Mouse (Mus musculus) frontal cortex, postnatal 25 days (tissue): ENCODE data around the gene Erc2.

Experiments
- DNase-seq, 2 experiments: peaks; one replicate each; pipeline ENCODE4 v3.0.0; 2022; ENCODE audit warnings: low spot score in 2 of 2

Erc2 gene

GRCm38 (mm10) chr14:28441240-28441967, 819.2 kb downstream of the Erc2 start:
- DNase-seq = no peak

- DNase-seq = no peak
Observed at GRCm38 (mm10) chr14:28443254-28443944, 821.2 kb downstream of the Erc2 start.

DNA sequence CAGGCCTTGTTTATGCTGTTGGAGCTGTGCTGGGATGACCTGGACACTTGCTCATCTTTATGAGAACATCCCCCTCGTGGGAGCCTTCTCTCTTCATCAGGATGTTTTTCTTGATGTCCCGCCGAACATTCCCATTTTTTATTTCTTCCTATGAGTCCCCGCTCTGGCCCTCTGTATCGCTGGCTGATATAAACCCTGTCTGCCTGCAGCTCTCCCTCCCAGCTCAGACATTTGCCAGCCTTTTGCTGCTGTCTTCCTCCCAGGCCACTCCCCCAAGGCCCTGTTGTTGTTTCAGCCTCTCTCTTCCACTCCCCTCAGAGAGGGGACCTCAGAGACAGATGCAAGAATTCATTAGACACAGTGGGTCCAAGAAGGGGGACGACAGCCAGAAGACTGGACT, 823.5 kb downstream of the Erc2 start:
- no peak for DNase-seq

GRCm38 (mm10) chr14:28451771-28452170, 829.5 kb downstream of the Erc2 start:
- no peak for DNase-seq

DNA sequence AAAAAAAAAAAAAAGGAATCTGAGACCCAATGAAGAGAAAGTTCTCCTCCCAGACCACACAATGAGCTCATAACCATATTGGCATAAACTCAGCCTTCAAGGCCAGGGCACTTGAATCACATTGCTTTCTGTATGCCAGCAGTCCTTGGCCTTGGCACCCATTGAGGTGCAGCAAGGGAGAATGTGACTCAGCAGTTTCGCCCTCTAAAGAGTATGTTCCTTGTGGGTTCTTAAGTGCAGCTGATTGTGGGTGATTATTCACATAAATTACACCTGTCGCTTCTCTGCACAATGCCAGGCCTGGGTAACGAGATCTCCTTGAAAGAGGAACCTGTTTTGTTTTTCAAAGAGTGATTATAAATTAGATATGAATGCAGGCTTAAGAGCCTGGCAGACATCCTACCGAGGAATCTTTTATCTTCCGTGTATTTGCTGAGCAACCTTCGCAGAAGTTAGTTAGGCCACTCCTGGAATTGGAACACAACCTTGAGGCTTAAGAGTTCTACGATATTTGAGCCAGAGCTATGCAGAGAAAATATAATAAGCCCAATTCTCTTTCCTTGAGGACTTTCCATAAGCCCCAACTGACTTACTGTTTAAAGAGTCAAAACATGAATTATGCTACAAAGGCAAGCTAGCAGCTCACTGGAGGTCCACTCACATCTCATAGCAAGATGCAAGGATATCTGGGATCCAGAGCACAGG, 834.3 kb downstream of the Erc2 start:
- no peak for DNase-seq

DNA sequence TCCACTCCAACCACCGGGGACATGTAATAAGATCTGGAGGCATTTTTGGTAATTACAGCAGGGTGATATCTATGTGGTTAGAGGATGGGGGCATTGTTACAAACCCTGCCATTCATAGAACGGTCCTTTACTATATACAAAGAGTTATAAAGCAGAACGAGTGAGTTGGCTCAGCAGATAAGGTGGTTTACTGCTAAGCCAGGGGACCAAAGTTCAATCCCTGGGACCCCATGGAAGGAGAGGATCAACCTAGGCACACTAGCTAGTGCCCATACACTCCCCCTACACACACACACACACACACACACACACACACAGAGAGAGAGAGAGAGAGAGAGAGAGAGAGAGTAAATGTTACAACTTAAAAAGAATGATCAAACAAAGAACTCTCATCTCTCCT, 835.2 kb downstream of the Erc2 start:
- DNase-seq = no peak

GRCm38 (mm10) chr14:28467956-28468355, 845.7 kb downstream of the Erc2 start:
- DNase-seq = no peak

DNA sequence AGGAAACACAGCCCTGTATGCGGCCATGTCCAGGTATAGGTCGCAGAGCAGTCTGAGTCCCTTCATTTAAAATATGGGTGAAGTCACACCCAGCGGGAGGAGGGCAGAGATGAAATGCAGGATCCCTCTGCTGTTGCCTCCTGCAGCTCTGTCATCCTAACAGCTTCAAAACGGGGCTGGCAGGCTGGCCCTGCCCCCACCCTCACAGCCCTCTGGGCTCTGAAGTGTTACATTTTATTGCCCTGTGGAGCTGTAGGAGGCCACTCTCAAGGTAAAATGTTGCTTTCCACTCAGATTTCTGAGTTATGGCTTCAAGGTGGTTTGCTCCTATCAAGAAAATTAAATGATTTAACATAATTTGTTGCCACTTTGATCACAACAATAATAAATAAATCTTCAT, 847.5 kb downstream of the Erc2 start:
- no peak for DNase-seq

DNA sequence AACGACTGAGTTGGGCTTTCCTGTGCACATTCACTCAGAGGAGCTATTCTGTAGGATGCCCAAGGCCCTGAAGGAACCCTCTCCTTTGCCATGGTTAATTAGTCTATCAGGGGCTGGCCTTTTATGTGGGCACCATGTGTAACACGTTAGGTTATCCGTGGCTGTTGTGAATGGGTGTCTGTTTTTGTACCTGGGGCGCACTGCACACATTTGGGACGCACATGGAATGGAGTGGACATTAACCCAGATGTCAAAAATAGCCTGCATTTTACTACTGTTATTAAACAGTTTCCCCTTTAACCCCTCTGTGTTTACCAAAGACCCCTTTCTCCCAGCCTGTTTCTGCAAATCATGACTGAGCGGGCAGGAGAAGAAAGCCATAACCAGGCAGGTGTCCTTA, 848.0 kb downstream of the Erc2 start:
- DNase-seq = no peak

DNA sequence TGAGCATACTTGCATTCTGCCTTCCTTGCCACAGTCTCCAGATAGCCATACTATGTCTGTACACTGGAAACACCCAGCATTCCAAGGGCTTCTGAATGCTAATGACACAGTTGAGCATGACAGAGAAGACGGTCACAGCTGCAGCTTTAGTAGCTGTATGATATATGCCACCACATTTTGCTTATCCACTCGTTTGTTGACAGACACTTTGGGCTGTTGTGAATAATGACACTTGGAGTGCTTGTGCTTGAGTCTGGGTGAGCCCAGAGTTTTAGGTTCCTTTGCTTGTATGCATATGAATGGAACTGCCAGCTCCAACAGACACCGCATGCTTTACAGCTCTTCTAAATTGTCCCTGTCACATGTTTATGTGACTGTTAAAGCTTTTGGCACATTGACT, 852.8 kb downstream of the Erc2 start:
- no peak for DNase-seq

GRCm38 (mm10) chr14:28475421-28475820, 853.2 kb downstream of the Erc2 start:
- no peak for DNase-seq

GRCm38 (mm10) chr14:28476746-28477145, 854.5 kb downstream of the Erc2 start:
- no peak for DNase-seq

DNA sequence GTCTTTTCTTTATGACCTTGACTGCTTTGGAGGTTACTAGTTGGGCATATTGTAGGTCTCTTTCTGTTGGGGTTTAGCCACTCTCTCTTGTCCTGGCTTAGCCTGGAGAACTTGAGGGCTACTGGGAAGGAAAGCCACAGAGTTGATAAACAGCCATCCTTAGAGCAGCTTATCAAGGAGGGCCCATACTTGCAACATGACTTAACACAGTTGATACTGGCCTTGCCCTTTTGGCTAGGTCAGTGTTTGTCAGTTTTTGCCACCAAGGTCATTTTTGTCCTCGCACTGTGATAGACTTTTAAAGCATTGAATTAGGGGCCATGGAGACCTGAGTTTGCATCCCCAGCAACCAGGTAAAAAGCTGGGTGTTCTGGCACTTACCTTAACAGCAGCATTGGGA, 858.6 kb downstream of the Erc2 start:
- DNase-seq = no peak

DNA sequence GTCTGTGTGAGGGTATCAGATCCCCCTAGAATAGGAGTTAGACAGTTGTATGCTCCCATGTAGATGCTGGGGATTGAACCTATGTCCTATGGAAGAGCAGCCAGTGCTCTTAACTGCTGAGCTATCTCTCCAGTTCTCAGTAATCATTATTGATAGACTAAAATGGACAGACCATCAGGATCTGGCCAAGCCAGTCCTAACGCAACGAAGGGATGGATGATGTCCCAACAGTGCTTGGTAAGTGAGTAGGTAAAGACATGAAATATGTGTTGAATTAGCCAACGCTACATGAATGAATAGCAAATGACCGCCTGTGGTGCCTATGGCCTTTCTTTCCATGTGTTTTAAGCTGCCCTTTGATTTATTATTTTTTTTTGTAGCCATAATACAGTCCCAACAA, 871.6 kb downstream of the Erc2 start:
- DNase-seq = no peak

DNA sequence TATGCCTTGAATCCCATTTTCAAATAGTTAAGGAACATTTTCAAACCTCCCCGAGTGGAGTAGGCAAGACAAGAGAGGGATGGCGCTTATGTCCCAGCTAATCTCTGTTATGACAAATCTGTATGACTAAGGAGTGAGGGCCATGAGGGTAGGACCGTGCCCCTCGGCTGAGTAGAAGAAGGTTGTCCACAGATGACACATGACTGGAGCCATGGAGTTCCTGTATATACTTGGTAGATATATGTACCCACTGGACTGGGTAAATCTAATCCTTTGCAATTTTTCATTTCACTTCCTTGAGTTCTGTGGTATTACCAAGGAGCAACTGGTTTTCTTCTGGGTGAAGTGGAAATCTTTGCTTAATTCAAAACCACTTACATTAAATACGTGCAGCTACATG, 872.0 kb downstream of the Erc2 start:
- no peak for DNase-seq

DNA sequence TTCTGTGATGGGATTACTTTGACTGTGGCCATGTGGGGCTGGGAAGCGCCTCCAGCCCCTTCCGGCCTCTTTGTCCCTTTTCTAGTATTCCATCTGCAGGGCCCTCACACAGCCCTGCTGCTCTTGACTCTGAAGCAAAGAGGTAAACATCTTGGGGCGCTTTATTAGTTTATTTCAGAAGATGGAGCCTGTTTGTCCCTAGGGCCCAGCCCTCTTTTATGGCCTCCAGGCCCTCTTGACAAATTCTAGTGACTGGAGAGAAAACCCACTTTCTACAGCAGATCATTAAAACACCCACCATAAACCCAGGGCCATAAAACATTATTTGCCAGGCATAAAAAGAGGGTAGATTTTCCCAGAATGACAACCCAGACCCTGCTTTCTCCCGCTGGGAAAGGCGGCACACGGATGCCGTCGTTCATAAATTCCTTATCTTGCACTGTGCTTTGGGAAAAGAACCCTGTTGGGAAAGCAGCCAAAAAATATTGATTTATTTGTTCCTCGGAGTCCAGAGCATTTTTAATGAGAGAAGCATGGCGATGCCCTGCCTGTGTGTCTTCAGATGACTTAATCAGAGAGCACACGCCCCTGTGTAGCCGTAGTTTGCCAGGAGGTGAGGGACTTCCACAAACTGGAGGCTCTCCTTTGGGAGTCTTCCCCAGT, 879.1 kb downstream of the Erc2 start:
- no peak for DNase-seq

GRCm38 (mm10) chr14:28503276-28503675, 881.0 kb downstream of the Erc2 start:
- no peak for DNase-seq

DNA sequence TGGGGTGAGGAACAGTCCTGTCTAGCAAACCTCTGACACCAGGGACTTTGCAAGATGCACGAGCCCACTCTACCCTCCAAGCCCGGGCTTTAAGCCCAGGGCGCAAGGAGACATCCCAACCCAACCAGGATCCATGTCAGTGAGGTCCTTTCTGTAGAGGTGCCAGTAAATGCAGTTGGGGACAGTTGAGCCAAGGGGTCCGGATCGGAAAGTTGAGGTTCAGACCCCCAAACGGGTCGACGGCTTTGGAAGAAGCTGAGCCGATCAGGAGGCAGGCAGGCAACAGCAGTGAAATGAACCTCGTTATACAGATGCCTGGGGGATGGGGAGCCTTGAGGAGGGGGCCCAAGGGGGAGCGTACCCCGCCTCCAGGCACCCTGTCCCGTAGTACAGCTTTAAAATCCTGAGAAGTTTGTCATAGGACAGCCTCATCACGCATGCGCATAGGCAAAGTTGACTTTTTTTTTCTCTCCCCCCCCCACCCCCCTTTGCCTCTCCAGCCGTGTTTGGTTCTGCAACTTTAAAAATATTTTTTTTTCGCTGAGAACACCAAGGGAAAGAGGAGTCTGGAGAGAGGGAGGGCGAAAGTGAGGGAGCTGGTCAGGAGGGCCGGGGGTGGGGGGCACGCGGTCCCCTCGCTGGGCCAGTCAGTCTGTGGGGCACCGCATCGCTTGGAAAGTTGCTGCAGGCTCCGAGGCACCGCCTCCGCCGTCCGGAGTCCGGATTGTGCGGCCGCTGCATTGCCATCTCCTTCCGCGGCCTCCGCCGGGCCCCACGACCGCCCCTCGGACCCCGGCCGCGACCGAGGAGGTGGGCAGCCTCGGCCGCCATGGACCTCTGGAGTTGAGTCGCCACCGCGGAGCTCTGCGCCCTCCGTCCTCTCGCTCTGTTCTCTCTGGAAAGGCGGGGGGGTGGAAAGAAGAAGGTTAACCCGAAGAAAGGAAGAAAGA, 882.1 kb downstream of the Erc2 start, which contains the start of gene Wnt5a:
Gene Wnt5a (plus strand): TSS at position 650 of the 950 bp plus-strand sequence.
- DNase-seq = no peak

DNA sequence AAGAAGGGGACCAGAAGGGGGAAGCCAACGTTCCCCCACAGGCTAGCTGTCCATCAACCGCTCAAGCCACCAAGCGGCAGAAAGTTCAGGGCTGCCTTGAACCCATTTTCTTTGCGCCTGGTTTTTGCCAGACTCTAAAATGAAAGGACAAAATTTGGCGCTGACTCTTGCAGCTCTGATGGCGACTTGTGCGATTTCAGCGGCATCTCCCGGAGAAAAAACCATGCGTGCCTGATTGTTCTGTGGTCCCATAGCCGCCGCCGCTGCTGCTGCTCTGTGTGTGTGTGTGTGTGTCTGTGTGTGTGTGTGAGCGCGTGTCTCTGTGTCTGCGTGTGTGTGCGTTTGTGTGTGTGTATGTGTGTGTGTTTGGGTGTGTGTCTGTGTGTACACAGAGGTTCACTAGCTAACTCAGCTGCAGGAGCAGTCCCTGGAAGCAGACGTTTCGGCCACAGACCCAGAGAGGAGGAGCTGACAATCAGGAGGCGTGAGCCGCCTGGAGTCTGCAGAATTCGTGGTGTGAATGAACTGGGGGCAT, 882.9 kb downstream of the Erc2 start:
- DNase-seq = no peak

- DNase-seq = no peak
Observed at GRCm38 (mm10) chr14:28505586-28506375, 883.6 kb downstream of the Erc2 start.
